Mouse (Mus musculus) cerebellum, adult 18-20 months (tissue): ENCODE results near the gene Ube4b.

Source experiments
- DNase-seq, 2 experiments: peaks; one replicate each; pipeline ENCODE4 v3.0.0; 2021

Gene Ube4b

GRCm38 (mm10) chr4:149302751-149303150 is 123.8 kb downstream of the Ube4b start:
- DNase-seq = no peak

GRCm38 (mm10) chr4:149302136-149302535 is 124.4 kb downstream of the Ube4b start:
- DNase-seq = no peak

- no peak for DNase-seq
Observed at GRCm38 (mm10) chr4:149296501-149296900, 130.0 kb downstream of the Ube4b start.

GRCm38 (mm10) chr4:149292984-149293383 is 133.6 kb downstream of the Ube4b start:
- DNase-seq = peak; percentile 61 to 76

- DNase-seq = no peak
Observed at GRCm38 (mm10) chr4:149291061-149291460, 135.5 kb downstream of the Ube4b start.

GRCm38 (mm10) chr4:149290157-149290750 is 136.3 kb downstream of the Ube4b start:
- no peak for DNase-seq

GRCm38 (mm10) chr4:149286287-149287137 is 140.0 kb downstream of the Ube4b start:
- no peak for DNase-seq

- DNase-seq = no peak
Observed at GRCm38 (mm10) chr4:149285691-149286090, 140.9 kb downstream of the Ube4b start.

GRCm38 (mm10) chr4:149283018-149283417 is 143.5 kb downstream of the Ube4b start:
- no peak for DNase-seq

GRCm38 (mm10) chr4:149282025-149282738 is 144.4 kb downstream of the Ube4b start:
- no peak for DNase-seq
